Mouse (Mus musculus): Measurements from ENCODE around the gene Trap1.

DNA sequence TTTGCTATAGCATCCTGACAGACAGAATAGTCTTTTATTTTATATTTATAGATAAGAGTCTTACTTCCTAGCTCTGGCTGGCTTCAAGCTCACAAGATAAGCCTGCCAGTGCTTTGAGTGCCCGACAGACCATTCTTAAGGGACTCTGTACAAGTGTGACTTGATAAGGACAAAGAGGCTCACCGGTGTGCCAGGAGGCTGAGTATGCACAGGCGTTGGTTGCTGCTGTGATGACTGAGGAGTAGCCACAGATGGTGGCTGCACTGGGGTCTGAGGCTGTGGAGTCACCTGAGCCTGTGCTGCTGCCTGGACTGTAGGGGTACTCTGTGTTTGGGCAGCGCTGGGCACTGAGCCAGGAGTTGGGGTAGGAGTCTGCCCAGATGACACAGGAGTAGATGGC is 39.4 kb upstream of the Trap1 start:
- TF ChIP-seq POLR2A (IDR thresholded peaks at IDR 0.05; ENCODE audit: insufficient read length, low read depth) (no peak), POLR2AphosphoS2 (IDR thresholded peaks at IDR 0.05; ENCODE audit: insufficient read length, low read depth) (no peak), USF1 (IDR thresholded peaks at IDR 0.05; ENCODE audit: low read depth) (no peak)
